Mouse (Mus musculus) monocyte, adult 5-6 weeks (primary cell): ENCODE results near the gene Pth1r. TPM values are rescaled to one million over a fixed set of nuclear protein-coding genes. Genes with fewer than 3 reads are reported as not detected.

Experiments
- total RNA-seq: library from RNA; stranded (forward); fragments of 200-1000, 200-491, 200-594 nt; gene quantifications from 3 replicates; pipeline ENCODE4 v1.2.3, GENCODE M21; 2017

The Pth1r gene
- total RNA-seq, 1 experiment from 2014 or later = not detected

Other genes with a start within 250 kb of the Pth1r start
- 253 to 368 TPM (median 266 TPM) in 3 replicates for gene Setd2, start 214.5 kb downstream of the Pth1r start, total RNA-seq
- gene Nradd, start 122.7 kb downstream of the Pth1r start, total RNA-seq = 5.9 to 10.5 TPM (median 9.9 TPM) in 3 replicates
- 63.7 to 114 TPM (median 92.9 TPM) in 3 replicates for gene Nbeal2, start 93.0 kb downstream of the Pth1r start, total RNA-seq
- gene Ccdc12, start 90.6 kb downstream of the Pth1r start, total RNA-seq = 162 to 274 TPM (median 251 TPM) in 3 replicates
- 0.49 TPM in 1 of 3 replicates, not detected in the others for gene Myl3, start 5.3 kb downstream of the Pth1r start, total RNA-seq
- gene Prss42, start 51.0 kb upstream of the Pth1r start, total RNA-seq = not detected in 3 replicates
- not detected in 3 replicates for gene Prss44, start 66.8 kb upstream of the Pth1r start, total RNA-seq
- not detected in 3 replicates for gene Prss43, start 79.5 kb upstream of the Pth1r start, total RNA-seq
- not detected in 3 replicates for gene Prss45, start 87.4 kb upstream of the Pth1r start, total RNA-seq
- not detected in 3 replicates for gene Prss46, start 97.4 kb upstream of the Pth1r start, total RNA-seq
- gene Prss50, start 110.8 kb upstream of the Pth1r start, total RNA-seq = not detected in 3 replicates
- gene Als2cl, start 132.7 kb upstream of the Pth1r start, total RNA-seq = 0.43 to 0.97 TPM (median 0.86 TPM) in 3 replicates
- gene Tmie, start 133.0 kb upstream of the Pth1r start, total RNA-seq = 0.19 TPM in 1 of 3 replicates, not detected in the others
- not detected in 3 replicates for gene Fam240a, start 169.7 kb upstream of the Pth1r start, total RNA-seq
- not detected in 3 replicates for gene Tdgf1, start 199.0 kb upstream of the Pth1r start, total RNA-seq
- not detected in 3 replicates for gene Lrrc2, start 204.4 kb upstream of the Pth1r start, total RNA-seq
- not detected in 3 replicates for gene Rtp3, start 243.4 kb upstream of the Pth1r start, total RNA-seq